Mouse (Mus musculus) CH12.LX (cell line): ENCODE data around the gene Zfp94. TPM values are rescaled to one million over a fixed set of nuclear protein-coding genes. Genes with fewer than 3 reads are reported as not detected.

Experiments
- DNase-seq: peaks from one replicate; pipeline ENCODE4 v3.0.0-alpha.2; 2013; ENCODE audit errors: extremely low read depth
- H3K27ac ChIP-seq: 2 replicates; pipeline ENCODE4 v1.5.1; 2012; ENCODE audit warnings: low read depth, mild to moderate bottlenecking, control low read depth, moderate library complexity; ENCODE audit not compliant: insufficient read depth
- H3K27me3 ChIP-seq: replicated peaks from 2 replicates; pipeline ENCODE3; 2012; ENCODE audit warnings: inconsistent platforms
- H3K36me3 ChIP-seq, 2 experiments: replicated peaks in 1 of 2; 2 replicates each; pipeline versions ENCODE3 to v1.6.1; 2012; ENCODE audit warnings: inconsistent platforms in 1 of 2, low read length in 1 of 2, mild to moderate bottlenecking in 1 of 2, mixed read lengths in 1 of 2, moderate library complexity in 1 of 2; ENCODE audit not compliant: control insufficient read depth in 1 of 2, insufficient read depth in 1 of 2
- H3K4me1 ChIP-seq, 2 experiments: 2 replicates each; pipeline ENCODE4 v1.6.1; 2012; ENCODE audit warnings: inconsistent platforms in 1 of 2, moderate library complexity in 1 of 2; ENCODE audit not compliant: insufficient read depth in 2 of 2, control insufficient read depth in 1 of 2
- H3K4me2 ChIP-seq: 2 replicates; pipeline ENCODE4 v1.6.1; 2012; ENCODE audit warnings: low read depth, mild to moderate bottlenecking, control low read depth; ENCODE audit not compliant: poor library complexity, insufficient read depth, severe bottlenecking
- H3K4me3 ChIP-seq, 3 experiments: fragments of 150-350 bp in 1 of 3; sonication (generic) in 1 of 3; replicated peaks in 1 of 3; 2 replicates each; pipeline versions ENCODE3 to v1.5.1; 2011 to 2012; ENCODE audit warnings: low read depth in 2 of 3, low read length in 2 of 3, mild to moderate bottlenecking in 2 of 3, moderate library complexity in 2 of 3, control low read depth in 1 of 3, improper control_type of control experiment in 1 of 3, inconsistent platforms in 1 of 3, mixed read lengths in 1 of 3; ENCODE audit not compliant: poor library complexity in 1 of 3
- H3K79me2 ChIP-seq: replicated peaks from 2 replicates; pipeline ENCODE4 v1.6.1; 2012; ENCODE audit warnings: mild to moderate bottlenecking, moderate library complexity; ENCODE audit not compliant: control insufficient read depth, poor library complexity, insufficient read depth, severe bottlenecking; ENCODE audit errors: extremely low read depth
- H3K9ac ChIP-seq: 2 replicates; pipeline ENCODE4 v1.6.1; 2012; ENCODE audit warnings: low read depth, mild to moderate bottlenecking, control low read depth, moderate library complexity; ENCODE audit not compliant: insufficient read depth
- H3K9me3 ChIP-seq: replicated peaks from 2 replicates; pipeline ENCODE3; 2012; ENCODE audit warnings: low read length, inconsistent platforms, mixed read lengths
- BHLHE40 ChIP-seq: IDR thresholded peaks from 2 replicates; pipeline ENCODE4 v1.6.1; 2011; ENCODE audit warnings: mild to moderate bottlenecking, low read depth, low read length, improper control_type of control experiment
- CHD1 ChIP-seq: IDR thresholded peaks from 2 replicates; pipeline ENCODE4 v1.6.1; 2012; ENCODE audit warnings: low read depth, low read length, improper control_type of control experiment, inconsistent platforms
- ELF1 ChIP-seq: IDR thresholded peaks from 2 replicates; pipeline ENCODE4 v1.6.1; 2014; ENCODE audit warnings: low read depth, mild to moderate bottlenecking, inconsistent platforms, low read length, improper control_type of control experiment
- EP300 ChIP-seq: IDR thresholded peaks from 2 replicates; pipeline ENCODE4 v1.6.1; 2011; ENCODE audit warnings: low read length, improper control_type of control experiment
- ETS1 ChIP-seq: conservative IDR thresholded peaks from 2 replicates; pipeline ENCODE4 v1.6.1; 2012; ENCODE audit warnings: low read depth, mild to moderate bottlenecking, inconsistent platforms, low read length, improper control_type of control experiment, moderate library complexity
- GABPA ChIP-seq: IDR thresholded peaks from 2 replicates; pipeline ENCODE4 v1.6.1; 2012; ENCODE audit warnings: low read depth, low read length, improper control_type of control experiment, inconsistent platforms; ENCODE audit not compliant: insufficient replicate concordance
- IRF4 ChIP-seq: IDR thresholded peaks from 2 replicates; pipeline ENCODE4 v1.6.1; 2014; ENCODE audit warnings: low read depth, mild to moderate bottlenecking, inconsistent platforms, low read length, improper control_type of control experiment
- JUN ChIP-seq: IDR thresholded peaks from 2 replicates; pipeline ENCODE4 v1.6.1; 2011; ENCODE audit warnings: low read depth, mild to moderate bottlenecking, low read length, improper control_type of control experiment, moderate library complexity; ENCODE audit not compliant: insufficient read depth
- MAZ ChIP-seq: IDR thresholded peaks from 2 replicates; pipeline ENCODE4 v1.6.1; 2012; ENCODE audit warnings: low read depth, mild to moderate bottlenecking, inconsistent platforms, low read length, improper control_type of control experiment, moderate library complexity
- MXI1 ChIP-seq: IDR thresholded peaks from 2 replicates; pipeline ENCODE4 v1.6.1; 2011; ENCODE audit warnings: mild to moderate bottlenecking, low read depth, low read length, improper control_type of control experiment
- NRF1 ChIP-seq: IDR thresholded peaks from 2 replicates; pipeline ENCODE4 v1.6.1; 2014; ENCODE audit warnings: low read depth, mild to moderate bottlenecking, inconsistent platforms, low read length, improper control_type of control experiment, moderate library complexity
- PAX5 ChIP-seq: IDR thresholded peaks from 2 replicates; pipeline ENCODE4 v1.6.1; 2012; ENCODE audit warnings: low read length, inconsistent platforms, mixed read lengths
- POLR2A ChIP-seq: IDR thresholded peaks from 2 replicates; pipeline ENCODE4 v1.6.1; 2011; ENCODE audit warnings: low read depth, mild to moderate bottlenecking, improper control_type of control experiment, low read length
- POLR2AphosphoS2 ChIP-seq: IDR thresholded peaks from 2 replicates; pipeline ENCODE4 v1.6.1; 2011; ENCODE audit warnings: low read depth, low read length, improper control_type of control experiment
- TBP ChIP-seq: conservative IDR thresholded peaks from 2 replicates; pipeline ENCODE4 v1.6.1; 2011; ENCODE audit warnings: low read depth, low read length, improper control_type of control experiment
- ZKSCAN1 ChIP-seq: IDR thresholded peaks from 2 replicates; pipeline ENCODE4 v1.6.1; 2012; ENCODE audit warnings: low read depth, inconsistent platforms, low read length, improper control_type of control experiment, borderline replicate concordance
- dilution Hi-C: fragments of 300-500 bp; cut with MboI; formaldehyde crosslinking; loops from 2 replicates; pipeline ENCODE4 v1.14.3; 2020; ENCODE audit warnings: low sequenced_read_pairs; ENCODE audit not compliant: extremely low pct_unique_long_range_greater_than_20kb, extremely low pct_ligation_motif_present
- in situ Hi-C: fragments of 300-500 bp; cut with MboI; formaldehyde crosslinking; loops from 3 replicates; pipeline ENCODE4 v1.14.3; 2019; ENCODE audit warnings: low sequenced_read_pairs, low pct_ligation_motif_present, low pct_unique_long_range_greater_than_20kb, mixed read lengths
- polyA plus RNA-seq: library from polyadenylated mRNA; unstranded; fragments of >175 nt; gene quantifications from 2 replicates; pipeline ENCODE4 v1.2.1, GENCODE M21; 2012; ENCODE audit warnings: low read depth; ENCODE audit not compliant: insufficient read length
- total RNA-seq, 2 experiments: library from RNA; depleted of rRNA; stranded (reverse); fragments of 300-350 nt in 1 of 2; fragments of >200 nt in 1 of 2; gene quantifications; 2 replicates each; pipeline ENCODE4 v1.2.3; 2012 to 2014

Gene Zfp94
- total and polyA plus RNA-seq, 3 experiments: 3.3 to 6.0 (median 4.5) TPM

DNA sequence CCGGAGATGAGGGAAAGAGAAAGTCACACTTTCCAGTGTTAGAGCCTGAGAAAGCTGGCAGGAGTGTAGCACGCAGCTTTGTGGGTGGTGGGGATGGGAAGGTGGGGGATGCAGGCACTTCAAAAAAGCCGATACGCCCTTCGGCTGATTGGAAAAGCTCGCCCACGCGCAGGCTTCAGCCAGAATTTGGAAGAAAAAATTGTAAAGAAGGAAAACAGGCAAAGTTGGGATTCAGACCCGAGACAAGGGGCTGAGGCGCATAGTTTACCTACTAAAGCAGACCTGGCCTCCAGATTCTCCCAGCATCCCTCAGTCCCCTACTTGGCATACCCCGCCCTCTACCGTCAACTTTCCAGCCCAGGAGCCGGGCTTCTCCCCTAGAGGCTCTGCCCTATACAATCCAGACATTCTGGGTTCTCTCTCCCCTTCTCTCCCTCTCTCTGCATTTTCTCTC, 9.2 kb upstream of the Zfp94 start:
- dilution Hi-C loops (no loop called here), in situ Hi-C loops (no loop called here)
- H3K27ac ChIP-seq: no peak overlapping the region
- peaks cover 53% of the 10 kb centered on the region for H3K27me3 ChIP-seq
- no peak overlapping the region for H3K4me3 ChIP-seq
- H3K4me2 ChIP-seq: no peak overlapping the region
- no peaks in the 10 kb centered on the region for H3K79me2 ChIP-seq
- H3K4me1 ChIP-seq: no peaks in the 10 kb centered on the region
- no peak overlapping the region for H3K9ac ChIP-seq
- H3K9me3 ChIP-seq: peaks cover 17% of the 10 kb centered on the region
- TF ChIP-seq MAZ: no peak
- no peak for TF ChIP-seq CHD1
- TF ChIP-seq GABPA: no peak
- TF ChIP-seq NRF1: no peak
- TF ChIP-seq EP300: no peak
- no peak for TF ChIP-seq ZKSCAN1
- no peak for TF ChIP-seq TBP
- no peak for TF ChIP-seq MXI1
- TF ChIP-seq BHLHE40: no peak
- TF ChIP-seq ELF1: no peak
- no peak for TF ChIP-seq POLR2A
- no peak for TF ChIP-seq IRF4
- no peak for DNase-seq
- H3K36me3 ChIP-seq: no peaks in the 10 kb centered on the region

DNA sequence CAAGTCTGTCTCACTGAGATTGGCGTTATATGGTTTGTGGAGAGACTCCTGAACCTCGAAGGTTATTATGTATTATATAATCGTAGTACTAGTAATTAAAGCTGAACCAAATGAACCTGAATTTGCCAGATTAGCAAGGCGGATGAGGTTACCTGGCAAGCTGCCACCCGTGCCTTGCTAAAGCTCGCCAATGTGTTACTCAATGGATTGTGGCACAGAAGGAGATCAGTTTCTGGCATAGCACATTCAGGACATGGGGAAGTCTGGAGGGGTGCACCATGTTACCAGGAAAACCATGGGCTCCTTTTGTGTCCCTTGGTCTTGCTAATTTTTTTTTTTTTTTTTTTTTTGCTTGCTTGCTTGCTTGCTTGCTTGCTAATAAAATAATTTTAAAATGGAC, 8.7 kb upstream of the Zfp94 start:
- DNase-seq: no peak
- in situ Hi-C loops: no loop called here
- H3K27ac ChIP-seq: no peak overlapping the region
- H3K36me3 ChIP-seq: no peaks in the 10 kb centered on the region
- H3K4me1 ChIP-seq: no peaks in the 10 kb centered on the region
- H3K4me2 ChIP-seq: no peak overlapping the region
- dilution Hi-C loops: no loop called here
- TF ChIP-seq EP300: no peak
- no peak for TF ChIP-seq PAX5
- no peak for TF ChIP-seq JUN
- no peak for TF ChIP-seq GABPA
- no peak for TF ChIP-seq POLR2AphosphoS2
- no peak for TF ChIP-seq ETS1
- TF ChIP-seq NRF1: no peak
- no peak overlapping the region for H3K9ac ChIP-seq
- H3K27me3 ChIP-seq: peaks cover 53% of the 10 kb centered on the region
- no peaks in the 10 kb centered on the region for H3K79me2 ChIP-seq
- H3K4me3 ChIP-seq: no peak overlapping the region
- peaks cover 17% of the 10 kb centered on the region for H3K9me3 ChIP-seq
